Mouse (Mus musculus): ENCODE data around the gene Gm17087. TPM values are rescaled to one million over a fixed set of nuclear protein-coding genes. Genes with fewer than 3 reads are reported as not detected.

The Gm17087 gene
- polyA plus RNA-seq, 1 experiment: not detected

DNA sequence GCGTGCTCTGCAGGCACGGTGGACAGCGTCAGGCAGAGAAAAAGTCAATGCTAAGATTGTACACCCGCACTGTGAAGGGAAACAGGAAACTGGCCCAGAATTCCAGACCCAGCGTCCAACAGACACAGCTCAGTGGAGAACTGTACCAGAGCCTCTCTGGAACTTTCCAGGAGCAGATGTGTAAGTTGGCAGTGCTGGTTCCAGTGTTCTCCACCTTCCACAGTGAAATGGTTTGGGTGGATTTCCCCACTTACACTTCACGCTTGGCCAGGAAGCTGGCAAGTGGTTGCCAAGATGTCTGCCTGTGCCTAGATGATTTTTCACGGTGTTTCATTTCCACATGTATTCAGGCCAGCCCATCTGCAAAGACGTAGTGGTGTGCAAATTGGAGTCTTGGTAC, 8.8 kb downstream of the Gm17087 start:
- 82% methylated on average over 8 of the region's 8 CpGs for WGBS
- DNase-seq: no peak
- Histone ChIP-seq H3K4me3 (ENCODE audit: control insufficient read depth, insufficient read depth, low read length) (no peak overlapping the region), H3K27me3 (ENCODE audit: control insufficient read depth, insufficient read depth, low read length) (no peaks in the 10 kb centered on the region), H3K36me3 (ENCODE audit: control insufficient read depth, insufficient read depth, low read length) (no peaks in the 10 kb centered on the region), H3K27ac (ENCODE audit: control insufficient read depth, insufficient read depth, low read length) (no peak overlapping the region), H3K4me1 (replicated peaks; ENCODE audit: control insufficient read depth, insufficient read depth, low read length) (peaks cover 10% of the 10 kb centered on the region)
- no peak for TF ChIP-seq CTCF (IDR thresholded peaks at IDR 0.05; ENCODE audit: borderline replicate concordance, control insufficient read depth, extremely low read depth, insufficient read depth, low read length, poor library complexity)
- no peak for TF ChIP-seq POLR2A (IDR thresholded peaks at IDR 0.05; ENCODE audit: control insufficient read depth, extremely low read depth, insufficient read depth, low read length, poor library complexity)

DNA sequence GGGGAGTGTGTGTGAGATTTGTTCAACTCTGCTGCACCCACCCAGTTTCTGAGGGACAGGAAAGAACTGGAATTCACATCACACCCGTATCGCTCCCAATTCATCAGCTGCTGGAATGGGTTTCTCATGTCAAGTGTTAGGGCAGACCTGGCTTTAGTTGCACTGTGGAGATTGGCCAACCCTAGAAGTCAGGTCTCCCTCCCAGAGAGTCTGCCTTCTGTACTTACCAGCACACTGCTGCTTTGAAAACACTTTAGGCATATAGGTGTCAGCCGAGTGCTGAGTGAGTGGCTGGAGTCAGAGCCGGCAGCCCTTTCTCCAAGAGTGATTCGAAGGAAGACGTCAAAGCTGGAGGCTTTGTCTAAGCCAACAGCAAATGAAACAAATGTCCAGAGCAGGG, 10.5 kb downstream of the Gm17087 start:
- no peak for TF ChIP-seq POLR2A (IDR thresholded peaks at IDR 0.05; ENCODE audit: control insufficient read depth, extremely low read depth, insufficient read depth, low read length, poor library complexity)
- TF ChIP-seq CTCF (IDR thresholded peaks at IDR 0.05; ENCODE audit: borderline replicate concordance, control insufficient read depth, extremely low read depth, insufficient read depth, low read length, poor library complexity): no peak
- H3K27me3 ChIP-seq (ENCODE audit: control insufficient read depth, insufficient read depth, low read length): no peaks in the 10 kb centered on the region
- DNase-seq: no peak
- no peaks in the 10 kb centered on the region for H3K36me3 ChIP-seq (ENCODE audit: control insufficient read depth, insufficient read depth, low read length)
- H3K27ac ChIP-seq (ENCODE audit: control insufficient read depth, insufficient read depth, low read length): no peak overlapping the region
- no peak overlapping the region for H3K4me3 ChIP-seq (ENCODE audit: control insufficient read depth, insufficient read depth, low read length)
- peaks cover 4% of the 10 kb centered on the region; the same call in 1 of the 2 replicates for H3K4me1 ChIP-seq (replicated peaks; ENCODE audit: control insufficient read depth, insufficient read depth, low read length)
- 92% methylated on average over 6 of the region's 6 CpGs for WGBS

DNA sequence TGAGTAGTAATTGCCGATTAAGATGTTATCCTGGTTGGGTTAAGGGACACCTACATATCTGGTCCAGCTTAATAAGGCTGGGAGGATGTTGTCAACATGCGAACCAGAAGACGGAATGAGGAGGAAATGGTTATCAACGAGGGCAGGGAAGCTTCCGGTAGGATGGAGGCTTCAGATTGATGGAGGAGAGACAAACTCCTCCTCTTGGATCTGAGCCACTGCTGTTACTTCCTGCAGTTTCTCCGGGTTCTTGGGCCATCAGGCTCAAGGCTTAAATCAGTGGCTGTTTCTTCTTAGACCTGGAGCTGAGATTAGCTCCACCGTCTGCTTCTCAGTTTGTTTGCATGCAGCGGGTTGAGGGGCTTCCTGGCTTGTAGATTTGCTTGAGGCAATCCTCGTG, 11.0 kb downstream of the Gm17087 start:
- Histone ChIP-seq H3K27me3 (ENCODE audit: control insufficient read depth, insufficient read depth, low read length) (no peaks in the 10 kb centered on the region), H3K4me3 (ENCODE audit: control insufficient read depth, insufficient read depth, low read length) (no peak overlapping the region), H3K27ac (ENCODE audit: control insufficient read depth, insufficient read depth, low read length) (no peak overlapping the region), H3K4me1 (replicated peaks; ENCODE audit: control insufficient read depth, insufficient read depth, low read length) (peaks cover 7% of the 10 kb centered on the region; the same call in 1 of the 2 replicates), H3K36me3 (ENCODE audit: control insufficient read depth, insufficient read depth, low read length) (no peaks in the 10 kb centered on the region)
- no peak for TF ChIP-seq POLR2A (IDR thresholded peaks at IDR 0.05; ENCODE audit: control insufficient read depth, extremely low read depth, insufficient read depth, low read length, poor library complexity)
- TF ChIP-seq CTCF (IDR thresholded peaks at IDR 0.05; ENCODE audit: borderline replicate concordance, control insufficient read depth, extremely low read depth, insufficient read depth, low read length, poor library complexity): no peak
- WGBS: 85% methylated on average over 9 of the region's 9 CpGs
- DNase-seq: no peak

DNA sequence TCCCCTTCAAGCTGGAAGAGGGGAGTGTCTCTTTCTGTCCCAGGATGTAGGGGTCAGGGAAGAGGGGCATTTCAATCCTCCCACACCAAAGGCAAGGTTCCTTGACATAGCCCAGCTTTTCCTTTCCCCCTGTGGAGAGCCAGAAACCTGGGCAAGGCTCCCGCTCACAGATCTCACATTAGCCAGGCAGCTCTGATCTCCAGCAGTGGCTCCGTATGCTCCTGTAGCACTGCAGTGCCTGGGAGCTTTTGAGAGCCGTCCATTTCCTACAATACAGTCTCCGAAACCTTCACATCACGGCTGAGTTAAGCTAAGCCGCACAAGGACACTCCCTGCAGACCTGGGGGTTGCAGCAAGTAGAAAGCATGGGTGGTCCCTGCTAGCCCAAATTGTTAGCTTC, 12.5 kb downstream of the Gm17087 start:
- no peaks in the 10 kb centered on the region for H3K36me3 ChIP-seq (ENCODE audit: control insufficient read depth, insufficient read depth, low read length)
- H3K27ac ChIP-seq (ENCODE audit: control insufficient read depth, insufficient read depth, low read length): no peak overlapping the region
- H3K4me3 ChIP-seq (ENCODE audit: control insufficient read depth, insufficient read depth, low read length): no peak overlapping the region
- TF ChIP-seq CTCF (IDR thresholded peaks at IDR 0.05; ENCODE audit: borderline replicate concordance, control insufficient read depth, extremely low read depth, insufficient read depth, low read length, poor library complexity) (no peak), POLR2A (IDR thresholded peaks at IDR 0.05; ENCODE audit: control insufficient read depth, extremely low read depth, insufficient read depth, low read length, poor library complexity) (no peak)
- no peak for DNase-seq
- H3K4me1 ChIP-seq (replicated peaks; ENCODE audit: control insufficient read depth, insufficient read depth, low read length): peaks cover 6% of the 10 kb centered on the region; the same call in 1 of the 2 replicates
- H3K27me3 ChIP-seq (ENCODE audit: control insufficient read depth, insufficient read depth, low read length): no peaks in the 10 kb centered on the region
- WGBS: 98% methylated on average over 6 of the region's 6 CpGs

DNA sequence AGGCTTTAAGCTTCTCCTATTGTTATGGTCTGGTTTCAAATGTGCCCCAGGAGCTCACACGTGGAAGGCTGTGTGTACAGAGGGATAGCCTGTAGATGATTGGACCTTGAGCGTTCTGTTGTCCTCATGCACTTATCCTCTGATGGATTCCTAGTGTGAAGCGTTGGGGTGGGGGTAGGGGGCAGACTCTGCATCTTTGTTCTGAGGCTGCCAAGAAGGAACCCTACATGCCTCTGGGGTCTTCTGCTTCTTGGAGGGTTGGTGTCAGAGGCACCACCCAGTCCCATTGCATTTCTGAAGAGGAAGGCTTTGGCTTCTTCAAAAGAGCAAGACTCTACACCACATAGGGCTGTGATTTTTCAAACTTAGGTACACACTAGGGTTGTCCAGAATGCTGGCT, 13.1 kb downstream of the Gm17087 start:
- peaks cover 6% of the 10 kb centered on the region; the same call in 1 of the 2 replicates for H3K4me1 ChIP-seq (replicated peaks; ENCODE audit: control insufficient read depth, insufficient read depth, low read length)
- no peak for DNase-seq
- no peaks in the 10 kb centered on the region for H3K27me3 ChIP-seq (ENCODE audit: control insufficient read depth, insufficient read depth, low read length)
- H3K36me3 ChIP-seq (ENCODE audit: control insufficient read depth, insufficient read depth, low read length): no peaks in the 10 kb centered on the region
- H3K4me3 ChIP-seq (ENCODE audit: control insufficient read depth, insufficient read depth, low read length): no peak overlapping the region
- H3K27ac ChIP-seq (ENCODE audit: control insufficient read depth, insufficient read depth, low read length): no peak overlapping the region
- TF ChIP-seq CTCF (IDR thresholded peaks at IDR 0.05; ENCODE audit: borderline replicate concordance, control insufficient read depth, extremely low read depth, insufficient read depth, low read length, poor library complexity) (no peak), POLR2A (IDR thresholded peaks at IDR 0.05; ENCODE audit: control insufficient read depth, extremely low read depth, insufficient read depth, low read length, poor library complexity) (no peak)
- 89% methylated on average over 3 of the region's 3 CpGs for WGBS

DNA sequence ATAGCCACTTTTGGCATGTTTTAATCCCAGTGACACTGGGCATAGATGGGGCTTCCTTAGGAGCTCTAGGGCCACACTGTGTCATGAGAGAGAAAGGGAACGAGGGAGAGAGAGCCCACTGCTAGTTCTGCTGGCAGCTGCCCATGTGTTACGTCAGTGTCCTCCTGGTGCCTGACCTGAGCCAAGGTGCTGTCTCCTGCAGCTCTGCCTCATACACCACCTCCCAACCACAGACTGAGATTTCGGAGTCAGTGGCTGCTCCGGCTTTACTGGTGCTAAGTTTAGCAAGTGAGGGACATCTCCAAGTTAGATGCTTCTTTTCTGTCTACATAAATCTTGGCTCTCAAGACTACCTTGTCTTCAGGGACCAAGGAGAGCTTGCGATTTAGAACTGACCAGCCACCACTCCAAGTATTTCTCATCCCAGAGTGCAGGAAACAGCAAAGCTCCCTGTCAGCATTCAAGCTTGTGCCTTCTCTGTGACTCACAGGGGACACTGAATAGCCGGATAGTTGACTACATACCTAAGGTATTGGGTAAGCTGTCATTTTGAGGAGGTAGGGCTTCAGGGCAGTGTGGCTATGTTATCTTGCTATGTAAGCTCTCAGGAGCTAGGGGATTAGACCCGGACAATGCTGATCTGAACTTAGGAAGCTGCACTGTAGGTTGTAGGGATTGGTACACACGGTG, 14.3 kb downstream of the Gm17087 start:
- Histone ChIP-seq H3K4me1 (replicated peaks; ENCODE audit: control insufficient read depth, insufficient read depth, low read length) (peaks cover 6% of the 10 kb centered on the region; the same call in 1 of the 2 replicates), H3K4me3 (ENCODE audit: control insufficient read depth, insufficient read depth, low read length) (no peak overlapping the region), H3K27me3 (ENCODE audit: control insufficient read depth, insufficient read depth, low read length) (no peaks in the 10 kb centered on the region), H3K27ac (ENCODE audit: control insufficient read depth, insufficient read depth, low read length) (no peak overlapping the region), H3K36me3 (ENCODE audit: control insufficient read depth, insufficient read depth, low read length) (no peaks in the 10 kb centered on the region)
- no peak for DNase-seq
- no peak for TF ChIP-seq POLR2A (IDR thresholded peaks at IDR 0.05; ENCODE audit: control insufficient read depth, extremely low read depth, insufficient read depth, low read length, poor library complexity)
- TF ChIP-seq CTCF (IDR thresholded peaks at IDR 0.05; ENCODE audit: borderline replicate concordance, control insufficient read depth, extremely low read depth, insufficient read depth, low read length, poor library complexity): no peak
- WGBS: 83% methylated on average over 8 of the region's 8 CpGs
